Comparison of ENCODE assay signal across 17 mouse cellular contexts in the genomic region with DNA sequence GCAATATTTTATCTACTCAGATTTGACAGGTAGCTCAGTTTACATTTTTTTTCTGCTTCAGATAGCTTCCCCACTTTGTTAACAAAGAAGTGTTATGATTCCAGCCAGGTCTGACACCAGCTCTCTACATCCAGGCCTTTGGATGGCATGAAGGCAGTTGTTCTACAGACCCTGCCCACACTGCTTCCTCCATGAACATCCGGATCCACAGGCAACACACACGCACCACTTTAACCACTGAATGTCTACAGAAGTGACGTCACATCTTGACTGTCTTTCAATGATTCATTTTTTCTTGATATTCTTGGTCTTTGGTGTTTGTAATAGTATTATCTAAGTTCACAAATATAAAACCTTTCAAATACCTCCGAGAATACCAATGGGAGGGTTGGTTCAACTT.
"Had no signal": no experiment of that assay in that cellular context is flagged by ENCODE, and none has a peak within 500 bp of the region (broad histone marks: within the 10 kb centered on the region; RNA-seq: fewer than 3 reads in every experiment).

No protein-coding gene starts in this region.

- ATAC-seq: hindbrain, postnatal 0 days; intestine, embryonic 16.5 days; liver, embryonic 12.5 days had no signal

- DNase-seq: gastrocnemius, adult 2 months; gastrocnemius, postnatal 10 days; gastrocnemius, postnatal 25 days; heart, adult 18-20 months; heart, postnatal 14 days; heart, postnatal 36 days; kidney, adult 11 months; kidney, adult 2 months; kidney, adult 9 months; kidney, postnatal 14 days; kidney, postnatal 36 days; layer of hippocampus, adult 9-11 months; layer of hippocampus, postnatal 36 days; left cerebral cortex, postnatal 4 days had no signal
